Mouse (Mus musculus) spleen, adult 2 months (tissue): ENCODE data around the gene Cox14.

Experiments used
- CTCF ChIP-seq: fragments of 200-500 bp; IDR thresholded peaks from 2 replicates; pipeline ENCODE4 v1.5.1; 2011; ENCODE audit warnings: mild to moderate bottlenecking, inconsistent platforms; ENCODE audit not compliant: insufficient read depth, insufficient read length, insufficient replicate concordance; ENCODE audit errors: extremely low read depth
- POLR2A ChIP-seq: fragments of 200-500 bp; IDR thresholded peaks from 2 replicates; pipeline ENCODE4 v1.6.1; 2011; ENCODE audit warnings: low read depth, low read length, inconsistent platforms

DNA sequence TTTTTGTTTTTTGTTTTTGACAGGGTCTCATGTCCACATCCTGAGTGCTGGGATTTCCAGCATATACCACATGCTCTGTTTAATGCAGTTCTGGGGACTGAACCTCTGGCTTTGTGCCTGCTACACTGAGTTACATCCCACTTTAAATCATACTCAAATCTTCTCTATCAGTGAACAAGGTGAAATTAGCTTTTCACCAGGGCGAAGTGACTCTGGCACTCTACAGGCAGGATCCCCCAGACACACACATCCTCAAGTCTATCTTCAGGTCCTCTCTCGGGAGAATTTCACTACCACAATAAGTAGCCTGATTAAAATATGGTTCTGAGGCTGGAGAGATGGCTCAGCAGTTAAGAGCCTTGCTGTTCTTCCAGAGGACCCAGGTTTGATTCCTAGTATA is 1.1 kb downstream of the Cox14 start:
- TF ChIP-seq POLR2A (no peak), CTCF (no peak)
